Mouse (Mus musculus): Measurements from ENCODE around the gene Gm21119. TPM values are rescaled to one million over a fixed set of nuclear protein-coding genes. Genes with fewer than 3 reads are reported as not detected.
"Not testable (repeated sequence)": the region's sequence is repeated elsewhere in the genome, so short reads cannot be mapped to it uniquely, and the experiment has no call there.

The Gm21119 gene
- polyA plus RNA-seq, 1 experiment from 2014 or later: 0.15 TPM

DNA sequence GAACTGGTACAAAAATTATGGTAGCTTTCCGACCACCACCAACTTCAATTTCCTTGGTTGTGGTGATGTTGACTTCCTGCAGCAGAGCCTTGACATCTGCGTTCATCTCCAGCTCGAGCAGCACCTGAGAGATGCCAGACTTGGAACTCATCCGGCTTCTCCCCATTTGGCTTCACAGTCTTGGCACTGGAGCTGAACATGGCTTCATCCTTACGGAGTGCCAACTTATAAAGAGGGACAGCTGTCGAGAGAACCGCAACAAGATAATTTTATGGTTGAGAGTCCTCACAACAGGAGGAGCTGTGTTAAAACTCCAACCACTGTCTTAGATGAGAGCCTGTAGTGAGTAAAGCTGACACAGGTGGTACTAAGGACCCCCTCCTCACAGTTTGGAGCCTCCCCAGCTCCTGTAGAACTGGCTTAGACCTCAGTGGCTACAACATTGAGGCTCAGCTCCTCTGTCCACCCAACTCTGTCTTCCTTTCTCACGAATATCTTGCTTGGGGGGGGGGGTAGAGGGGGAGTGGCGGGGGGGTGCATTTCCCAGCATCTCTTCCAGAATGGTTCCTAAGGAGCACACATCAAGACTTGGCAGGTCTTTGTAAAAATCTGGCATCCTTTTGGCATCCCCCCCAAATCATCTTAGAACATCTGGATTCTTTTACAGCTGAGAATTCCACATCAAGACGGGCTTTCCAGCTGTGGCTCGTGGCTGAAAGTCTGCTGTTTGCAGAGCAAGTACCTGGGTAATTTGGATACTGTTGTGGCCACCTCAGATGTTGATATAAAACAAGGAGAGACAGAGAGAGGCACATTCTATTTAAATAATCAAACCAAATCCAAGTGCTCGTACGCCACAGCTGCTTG lies 17.6 kb upstream of the Gm21119 start:
- not testable (repeated sequence) for H3K4me2 ChIP-seq; H3K9me3 ChIP-seq; H3K9ac ChIP-seq; H3K4me3 ChIP-seq; H3K27me3 ChIP-seq; H3K4me1 ChIP-seq (replicated peaks); H3K27ac ChIP-seq (replicated peaks); H3K36me3 ChIP-seq
- peak; percentile 75 for ATAC-seq (ENCODE audit: low read depth)
- WGBS: 84% methylated on average over 11 of the region's 13 CpGs

DNA sequence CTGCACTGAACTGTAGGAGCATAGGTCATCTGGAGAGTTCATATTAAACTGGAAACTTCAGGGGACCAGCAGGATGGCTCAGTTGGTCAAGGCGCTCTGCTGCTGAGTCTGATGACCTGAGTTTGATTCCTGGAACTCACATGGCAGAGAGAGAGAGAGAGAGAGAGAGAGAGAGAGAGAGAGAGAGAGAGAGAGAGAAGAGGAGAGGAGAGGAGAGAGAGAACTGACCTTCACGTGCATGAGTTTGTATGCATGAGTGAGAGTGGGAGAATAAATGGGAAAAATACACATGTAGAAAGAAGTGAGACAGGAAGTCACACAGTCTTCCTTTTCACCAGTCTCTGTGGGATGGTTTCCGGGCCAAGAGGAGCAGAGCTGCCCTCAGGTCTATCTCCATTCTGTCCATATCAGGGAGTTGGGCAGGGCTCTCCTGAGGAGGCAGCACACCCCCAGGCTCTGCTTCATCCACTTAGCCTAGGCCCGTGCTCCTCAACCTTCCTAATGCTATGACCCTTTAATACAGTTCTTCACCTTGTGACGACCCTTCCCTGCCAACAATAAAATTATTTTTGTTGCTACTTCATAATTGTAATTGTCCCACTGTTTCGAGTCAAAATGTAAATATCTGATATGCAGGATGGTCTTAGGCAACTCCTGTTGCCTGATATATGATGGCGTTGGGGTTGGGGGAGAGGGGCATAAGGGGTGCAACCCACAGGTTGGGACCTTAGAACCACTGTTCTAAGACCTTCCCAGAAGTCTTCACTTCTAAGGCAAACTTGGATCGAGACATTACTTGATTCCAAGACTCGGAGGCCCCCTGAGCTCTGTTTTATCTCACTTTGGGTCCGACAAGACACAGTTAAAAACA lies 16.2 kb upstream of the Gm21119 start:
- H3K9me3 ChIP-seq; H3K36me3 ChIP-seq; H3K9ac ChIP-seq; H3K27ac ChIP-seq (replicated peaks); H3K27me3 ChIP-seq; H3K4me1 ChIP-seq (replicated peaks); H3K4me3 ChIP-seq; H3K4me2 ChIP-seq: not testable (repeated sequence)
- peak; percentile 75 for ATAC-seq (ENCODE audit: low read depth)
- WGBS: 84% methylated on average over 8 of the region's 10 CpGs

DNA sequence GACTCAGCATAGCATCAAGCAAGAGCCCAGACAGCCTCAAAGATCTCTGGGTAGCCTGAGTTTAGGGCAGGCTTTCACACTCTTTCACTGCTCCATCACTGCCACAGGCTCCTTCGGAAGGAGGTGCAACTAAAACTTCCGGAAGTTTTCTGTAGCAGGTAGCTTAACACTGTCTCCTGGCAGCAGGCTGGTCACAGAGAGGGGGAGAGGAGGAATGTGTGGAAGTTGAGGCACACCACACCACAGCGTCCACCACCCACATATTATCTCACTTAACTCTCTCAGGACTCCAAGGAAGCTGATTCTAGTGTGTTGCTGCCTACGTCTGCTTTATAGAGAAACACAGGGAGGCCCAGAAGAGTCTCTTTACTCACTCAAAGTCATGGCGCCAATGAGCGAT lies 15.4 kb upstream of the Gm21119 start:
- not testable (repeated sequence) for H3K4me1 ChIP-seq (replicated peaks); H3K27ac ChIP-seq (replicated peaks); H3K36me3 ChIP-seq; H3K4me3 ChIP-seq; ATAC-seq (ENCODE audit: low read depth); H3K27me3 ChIP-seq; H3K9ac ChIP-seq; H3K4me2 ChIP-seq; H3K9me3 ChIP-seq
- 88% methylated on average over 4 of the region's 6 CpGs for WGBS

DNA sequence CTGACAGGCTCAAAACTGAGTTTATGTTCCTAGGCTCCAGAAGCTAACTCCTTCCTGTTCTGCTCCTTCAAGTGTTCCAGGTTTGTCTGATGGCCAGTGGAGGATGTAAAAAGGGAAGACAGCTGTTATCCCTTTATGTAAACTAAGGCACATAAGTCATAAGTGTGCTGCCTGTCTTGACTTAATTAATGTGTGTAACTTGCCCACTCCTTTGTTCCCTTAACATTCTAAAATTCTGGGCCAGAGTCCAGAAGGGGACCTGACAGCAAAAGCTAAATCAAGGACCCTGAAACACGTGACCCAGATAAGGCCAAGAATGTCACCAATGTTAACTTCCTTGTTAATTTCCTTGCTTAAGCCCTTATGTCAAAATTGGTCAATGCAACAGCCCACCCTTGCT lies 3.9 kb upstream of the Gm21119 start:
- H3K4me2 ChIP-seq; H3K9ac ChIP-seq; H3K27ac ChIP-seq (replicated peaks); H3K36me3 ChIP-seq; ATAC-seq (ENCODE audit: low read depth); H3K4me1 ChIP-seq (replicated peaks); H3K27me3 ChIP-seq; H3K4me3 ChIP-seq; H3K9me3 ChIP-seq: not testable (repeated sequence)
- 59% methylated on average over 1 of the region's 1 CpGs for WGBS

DNA sequence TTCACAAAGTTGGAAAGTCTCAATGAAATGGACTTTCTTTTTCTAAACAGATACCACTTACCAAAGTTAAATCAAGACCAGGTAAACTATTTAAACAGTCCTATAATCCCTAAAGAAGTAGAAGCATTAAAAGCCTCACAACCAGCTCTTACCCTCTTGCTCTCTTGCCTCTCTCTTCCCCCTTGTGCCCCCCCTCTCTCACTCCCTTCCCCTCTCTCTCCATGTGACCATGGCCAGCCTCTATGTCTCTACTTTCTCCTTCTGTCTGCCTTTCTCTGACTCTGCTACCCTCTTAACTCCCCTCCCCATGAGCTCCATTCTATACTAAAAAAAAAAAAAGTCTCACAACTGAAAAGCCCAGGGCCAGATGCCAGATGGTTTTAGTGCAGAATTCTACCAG lies 2.0 kb upstream of the Gm21119 start:
- H3K27ac ChIP-seq (replicated peaks); H3K9me3 ChIP-seq; H3K4me1 ChIP-seq (replicated peaks); H3K4me2 ChIP-seq; ATAC-seq (ENCODE audit: low read depth); H3K9ac ChIP-seq; H3K27me3 ChIP-seq; H3K4me3 ChIP-seq; H3K36me3 ChIP-seq: not testable (repeated sequence)

DNA sequence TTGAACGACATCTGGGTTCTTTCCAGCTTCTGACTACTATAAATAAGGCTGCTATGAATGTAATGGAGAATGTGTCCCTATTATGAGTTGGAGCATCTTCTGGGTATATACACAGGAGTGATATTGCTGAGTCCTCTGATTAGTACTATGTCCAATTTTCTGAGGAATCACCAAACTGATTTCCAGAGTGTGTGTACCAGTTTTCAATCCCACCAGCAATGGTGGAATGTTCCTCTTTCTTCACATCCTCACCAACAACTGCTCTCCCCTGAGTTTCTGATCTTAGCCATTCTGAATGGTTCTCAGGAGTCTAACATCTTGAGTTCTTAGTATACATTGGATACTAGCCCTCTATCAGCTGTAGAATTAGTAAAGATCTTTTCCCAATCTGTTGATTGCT lies 16.0 kb downstream of the Gm21119 start:
- H3K9me3 ChIP-seq; H3K36me3 ChIP-seq; H3K4me2 ChIP-seq; ATAC-seq (ENCODE audit: low read depth); H3K4me3 ChIP-seq; H3K27ac ChIP-seq (replicated peaks); H3K27me3 ChIP-seq; H3K4me1 ChIP-seq (replicated peaks); H3K9ac ChIP-seq: not testable (repeated sequence)
- WGBS: 63% methylated on average over 1 of the region's 1 CpGs

DNA sequence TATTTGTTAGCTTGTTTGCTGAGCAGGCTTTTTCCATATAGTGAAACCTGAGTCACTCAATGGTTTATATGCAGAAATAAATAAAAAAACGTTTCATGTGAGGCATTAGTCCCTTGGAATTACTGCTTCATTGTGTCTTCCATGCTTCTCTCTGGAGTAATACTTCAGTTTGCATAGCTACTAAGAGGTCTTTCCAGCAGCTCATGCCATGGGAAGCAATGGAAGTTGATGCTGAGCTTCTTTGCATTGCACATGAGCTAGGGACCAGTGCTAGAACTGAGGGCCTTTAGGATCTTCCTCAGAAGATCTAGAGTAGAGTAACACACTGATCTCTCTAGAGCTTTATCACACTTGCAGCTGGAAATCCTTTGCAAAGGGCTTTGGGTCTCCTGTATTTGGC lies 23.2 kb downstream of the Gm21119 start:
- H3K9ac ChIP-seq; H3K9me3 ChIP-seq; ATAC-seq (ENCODE audit: low read depth); H3K4me3 ChIP-seq; H3K27ac ChIP-seq (replicated peaks); H3K36me3 ChIP-seq; H3K27me3 ChIP-seq; H3K4me2 ChIP-seq; H3K4me1 ChIP-seq (replicated peaks): not testable (repeated sequence)
- 34% methylated on average over 1 of the region's 1 CpGs for WGBS

DNA sequence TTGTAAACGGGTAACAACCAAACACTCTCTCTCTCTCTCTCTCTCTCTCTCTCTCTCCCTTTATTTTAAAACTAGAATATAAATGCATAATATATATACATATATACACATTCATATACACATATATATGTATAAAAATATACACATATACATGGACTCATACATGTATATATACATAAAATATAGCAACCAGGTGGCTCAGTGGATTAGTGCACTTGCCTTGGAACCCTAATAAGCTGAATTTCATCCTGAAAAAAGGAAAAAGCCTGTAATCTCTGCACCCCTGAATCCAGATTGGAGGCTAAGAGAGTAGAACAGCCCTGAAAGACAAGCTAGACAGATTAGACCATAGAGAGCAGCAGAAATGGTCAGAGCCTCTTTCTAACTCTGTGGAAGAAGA lies 28.8 kb downstream of the Gm21119 start:
- not testable (repeated sequence) for H3K4me2 ChIP-seq; H3K9me3 ChIP-seq; H3K27me3 ChIP-seq; H3K4me1 ChIP-seq (replicated peaks); H3K36me3 ChIP-seq; H3K9ac ChIP-seq; ATAC-seq (ENCODE audit: low read depth); H3K4me3 ChIP-seq; H3K27ac ChIP-seq (replicated peaks)
- WGBS: no CpG with 5 or more reads among the region's 1 CpGs

DNA sequence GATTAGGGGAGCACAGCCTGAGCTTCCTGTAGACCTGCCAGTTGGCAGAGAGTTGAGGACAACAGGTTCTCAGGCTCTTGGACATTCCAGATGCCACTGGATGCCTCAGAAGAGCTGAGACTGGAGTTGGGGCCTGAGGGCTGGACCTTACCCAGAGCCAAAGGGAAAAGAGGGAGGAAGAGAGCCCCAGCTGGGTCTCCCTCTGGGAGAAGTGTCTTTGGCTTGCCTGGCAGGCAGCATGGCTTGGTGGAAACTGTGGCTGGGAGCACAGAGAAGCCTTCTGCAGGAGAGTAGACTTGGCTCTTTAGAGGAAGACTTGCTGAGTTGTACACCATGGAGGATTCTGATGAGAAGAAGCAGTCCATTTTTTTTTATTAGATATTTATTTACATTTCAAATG lies 38.3 kb downstream of the Gm21119 start:
- not testable (repeated sequence) for H3K27ac ChIP-seq (replicated peaks); ATAC-seq (ENCODE audit: low read depth); H3K9me3 ChIP-seq; H3K4me2 ChIP-seq; H3K36me3 ChIP-seq; H3K4me1 ChIP-seq (replicated peaks); H3K27me3 ChIP-seq; H3K4me3 ChIP-seq; H3K9ac ChIP-seq

DNA sequence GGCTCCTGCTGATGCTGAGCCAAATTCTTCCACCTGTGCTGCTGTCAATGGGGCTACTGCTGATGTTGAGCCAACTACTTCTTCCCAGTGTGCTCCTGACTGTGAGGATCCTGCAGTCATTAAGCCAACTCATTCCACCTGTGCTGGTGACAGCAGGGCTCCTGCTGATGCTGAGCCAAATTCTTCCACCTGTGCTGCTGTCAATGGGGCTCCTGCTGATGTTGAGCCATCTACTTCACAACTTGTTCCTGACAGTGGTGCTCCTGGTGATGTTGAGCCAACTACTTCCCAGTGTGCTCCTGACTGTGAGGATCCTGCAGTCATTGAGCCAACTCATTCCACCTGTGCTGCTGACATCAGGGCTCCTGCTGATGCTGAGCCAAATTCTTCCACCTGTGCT lies 63.7 kb downstream of the Gm21119 start:
- not testable (repeated sequence) for H3K9me3 ChIP-seq; H3K4me1 ChIP-seq (replicated peaks); H3K36me3 ChIP-seq; H3K4me3 ChIP-seq; H3K9ac ChIP-seq; ATAC-seq (ENCODE audit: low read depth); H3K27me3 ChIP-seq; H3K27ac ChIP-seq (replicated peaks); H3K4me2 ChIP-seq

All from neural tube, embryonic 13.5 days (tissue).